Mouse (Mus musculus) forebrain, embryonic 10.5 days (tissue): ENCODE measurements around the gene Lemd2. TPM values are rescaled to one million over a fixed set of nuclear protein-coding genes. Genes with fewer than 3 reads are reported as not detected.

Source experiments
- DNase-seq: peaks from one replicate; pipeline ENCODE4 v3.0.0-alpha.2; 2017; ENCODE audit warnings: low spot score; ENCODE audit errors: extremely low spot score
- H3K27ac ChIP-seq: fragments of 300-500 bp; sonication (generic); 2 replicates; pipeline ENCODE4 v1.5.1; 2016; ENCODE audit warnings: mild to moderate bottlenecking
- H3K27me3 ChIP-seq: fragments of 300-500 bp; sonication (generic); 2 replicates; pipeline ENCODE4 v1.6.1; 2016; ENCODE audit warnings: mild to moderate bottlenecking; ENCODE audit not compliant: poor library complexity, severe bottlenecking
- H3K36me3 ChIP-seq: fragments of 300-500 bp; sonication (generic); replicated peaks from 2 replicates; pipeline ENCODE4 v1.6.1; 2016; ENCODE audit warnings: mild to moderate bottlenecking, moderate library complexity
- H3K4me1 ChIP-seq: fragments of 300-500 bp; sonication (generic); 2 replicates; pipeline ENCODE4 v1.6.1; 2016
- H3K4me3 ChIP-seq: fragments of 300-500 bp; sonication (generic); 2 replicates; pipeline ENCODE4 v1.5.1; 2016; ENCODE audit warnings: mild to moderate bottlenecking, moderate library complexity
- H3K9me3 ChIP-seq: fragments of 300-500 bp; sonication (generic); 2 replicates; pipeline ENCODE4 v1.6.1; 2016; ENCODE audit warnings: mild to moderate bottlenecking, moderate library complexity
- WGBS: fragments of 180-500 bp; shearing (Covaris S2); methylation state at CpG from one replicate; pipeline ENCODE4 v1.1.7; 2016; 5-methylcytosine and 5-hydroxymethylcytosine counted together
- polyA plus RNA-seq: library from polyadenylated mRNA; unstranded; fragments of >200 nt; fragmentation: Nextera tagmentation; extraction: Ambion mirVana; gene quantifications from 2 replicates; pipeline ENCODE4 v1.2.1, GENCODE M21; 2016

Gene Lemd2
- polyA plus RNA-seq, 1 experiment from 2014 or later = 14.8 TPM

- Histone ChIP-seq H3K4me3 (no peak overlapping the region), H3K27me3 (peaks cover 36% of the 10 kb centered on the region), H3K4me1 (peaks cover 63% of the 10 kb centered on the region), H3K9me3 (no peaks in the 10 kb centered on the region), H3K36me3 (no peaks in the 10 kb centered on the region), H3K27ac (peak overlapping the region; percentile 11)
- WGBS = 67% methylated on average over 9 of the region's 9 CpGs
- DNase-seq = no peak
These were observed 64.0 kb downstream of the Lemd2 start for GRCm38 (mm10) chr17:27140262-27140661.

Other genes starting within 250 kb of the Lemd2 start
- 17.5 and 20.1 TPM in 2 replicates for gene Zbtb9, start 231.3 kb downstream of the Lemd2 start, polyA plus RNA-seq
- 3.1 and 3.4 TPM in 2 replicates for gene Bak1, start 175.5 kb downstream of the Lemd2 start, polyA plus RNA-seq
- gene Itpr3, start 147.2 kb downstream of the Lemd2 start, polyA plus RNA-seq = 1.6 TPM in 2 replicates
- 394 and 405 TPM in 2 replicates for gene Uqcc2, start 70.6 kb downstream of the Lemd2 start, polyA plus RNA-seq
- 0.06 TPM in 1 of 2 replicates, not detected in the other for gene Ip6k3, start 36.7 kb downstream of the Lemd2 start, polyA plus RNA-seq